Comparison of ENCODE assay signal across 8 mouse cellular contexts in genomic region chr6:86004271-86005148, GRCm38 (mm10). TPM values are rescaled to one million over a fixed set of nuclear protein-coding genes. Genes with fewer than 3 reads are reported as not detected.
DNase-seq lines count a peak whose midpoint lies in the region; ATAC-seq and TF ChIP-seq lines count a peak whose summit lies in the region.

No protein-coding gene starts in this region.

- 14% methylated on average over 18 of the region's 18 CpGs for WGBS in hindbrain, embryonic 12.5 days
- WGBS in lung, postnatal 0 days: 11% methylated on average over 18 of the region's 18 CpGs

- ATAC-seq in hindbrain, embryonic 12.5 days (ENCODE audit: low FRiP score): peak; percentile 88
- peak; percentile 95 for ATAC-seq in lung, postnatal 0 days

- no peak for TF ChIP-seq EP300 in lung, postnatal 0 days (IDR thresholded peaks at IDR 0.05)

- no peak overlapping the region for H3K27ac ChIP-seq in hindbrain, embryonic 12.5 days
- H3K27ac ChIP-seq in lung, postnatal 0 days (ENCODE audit: low read length): no peak overlapping the region

- peak; percentile 98 for TF ChIP-seq CTCF in lung, postnatal 0 days (IDR thresholded peaks at IDR 0.05)

- no peak overlapping the region for H3K9ac ChIP-seq in hindbrain, embryonic 12.5 days
- H3K9ac ChIP-seq in lung, postnatal 0 days (replicated peaks; ENCODE audit: low read depth): no peak overlapping the region

- no peaks in the 10 kb centered on the region for H3K4me1 ChIP-seq in hindbrain, embryonic 12.5 days
- no peaks in the 10 kb centered on the region for H3K4me1 ChIP-seq in lung, postnatal 0 days (ENCODE audit: insufficient read depth, low read depth, low read length)

- no peak overlapping the region; the same call in 1 of the 2 replicates for H3K4me3 ChIP-seq in hindbrain, embryonic 12.5 days
- H3K4me3 ChIP-seq in lung, postnatal 0 days (ENCODE audit: low read depth, low read length): no peak overlapping the region

- H3K27me3 ChIP-seq in hindbrain, embryonic 12.5 days: no peaks in the 10 kb centered on the region
- no peaks in the 10 kb centered on the region for H3K27me3 ChIP-seq in lung, postnatal 0 days (replicated peaks; ENCODE audit: insufficient read depth, low read length)

- peak; percentile 94 for DNase-seq in NIH3T3 (ENCODE audit: low read depth)
- DNase-seq in cerebellum, postnatal 10 days: peak; percentile 87 to 90
- peak; percentile 50 to 65 for DNase-seq in frontal cortex, postnatal 10 days (ENCODE audit: low spot score in 2 of 2)
- peak; percentile 71 to 77 for DNase-seq in layer of hippocampus, postnatal 10 days (ENCODE audit: low spot score in 2 of 2)
- DNase-seq in lung, postnatal 0 days (ENCODE audit: low spot score): peak; percentile 94
- peak; percentile 69 for DNase-seq in ovary, postnatal 36 days (ENCODE audit: low spot score)
- peak; percentile 81 for DNase-seq in thymus, postnatal 14 days

- 0 out of 2 replicates have a peak, but pooled peaks cover 3% of the 10 kb centered on the region for H3K9me3 ChIP-seq in hindbrain, embryonic 12.5 days (replicated peaks)
- no peaks in the 10 kb centered on the region for H3K9me3 ChIP-seq in lung, postnatal 0 days (ENCODE audit: low read length)

- no peaks in the 10 kb centered on the region for H3K36me3 ChIP-seq in hindbrain, embryonic 12.5 days
- no peaks in the 10 kb centered on the region for H3K36me3 ChIP-seq in lung, postnatal 0 days (ENCODE audit: insufficient read depth, low read length)

- H3K4me2 ChIP-seq in hindbrain, embryonic 12.5 days (replicated peaks): peak overlapping the region; percentile 42
- H3K4me2 ChIP-seq in lung, postnatal 0 days (replicated peaks; ENCODE audit: low read depth, low read length): peak overlapping the region; percentile 29; the same call in 1 of the 2 replicates

RNA-seq across cellular contexts. Expression of gene Figla, which starts 11.5 kb away (rescaled TPM):
- polyA plus RNA-seq in hindbrain, embryonic 12.5 days (2016; fragmentation: Nextera tagmentation; extraction: Ambion mirVana): not detected in 2 replicates
- total RNA-seq in layer of hippocampus, postnatal 10 days (2021): not detected
- not detected in 2 replicates for polyA plus RNA-seq in lung, postnatal 0 days (2015; fragmentation: Nextera tagmentation; extraction: Ambion mirVana)

RNA-seq across cellular contexts. Expression of gene Add2, which starts 24.0 kb away (rescaled TPM):
- 115 and 119 TPM in 2 replicates for polyA plus RNA-seq in hindbrain, embryonic 12.5 days (2016; fragmentation: Nextera tagmentation; extraction: Ambion mirVana)
- total RNA-seq in layer of hippocampus, postnatal 10 days (2021): 100 to 1,000 TPM; 197 to 202 TPM
- 0.40 and 0.84 TPM in 2 replicates for polyA plus RNA-seq in lung, postnatal 0 days (2015; fragmentation: Nextera tagmentation; extraction: Ambion mirVana)

RNA-seq across cellular contexts. Expression of gene Dusp11, which starts 43.0 kb away (rescaled TPM):
- polyA plus RNA-seq in hindbrain, embryonic 12.5 days (2016; fragmentation: Nextera tagmentation; extraction: Ambion mirVana): 54.4 and 60.4 TPM in 2 replicates
- total RNA-seq in layer of hippocampus, postnatal 10 days (2021): 10 to 100 TPM; 79.0 to 89.5 TPM
- polyA plus RNA-seq in lung, postnatal 0 days (2015; fragmentation: Nextera tagmentation; extraction: Ambion mirVana): 32.0 and 44.3 TPM in 2 replicates

Comparison
In these comparisons a context has a peak if more than half of its experiments do, and no peak if none do; other contexts are left out.
1. RNA of gene Add2, which starts 24.0 kb away (polyA plus RNA-seq): 115 to 119 TPM in hindbrain, embryonic 12.5 days; 0.40 to 0.84 TPM in lung, postnatal 0 days; every median in the first group is over 10 times any median in the second.
2. Peak in every context shown above with its lines, with median percentiles within 50 percentile points of each other: DNase-seq.